Mouse (Mus musculus) G1E (cell line): ENCODE measurements around the gene Gins1.

Experiments
- CTCF ChIP-seq: IDR thresholded peaks from 2 replicates; pipeline ENCODE4 v1.5.1; 2012; ENCODE audit warnings: low read depth, low read length, inconsistent platforms, mixed read lengths
- GATA1 ChIP-seq: IDR thresholded peaks from 2 replicates; pipeline ENCODE4 v1.6.1; 2012; ENCODE audit warnings: borderline replicate concordance, low read length, inconsistent platforms, mixed read lengths
- TAL1 ChIP-seq: conservative IDR thresholded peaks from 2 replicates; pipeline ENCODE4 v1.6.1; 2012; ENCODE audit warnings: low read depth, low read length, inconsistent platforms, mixed read lengths

DNA sequence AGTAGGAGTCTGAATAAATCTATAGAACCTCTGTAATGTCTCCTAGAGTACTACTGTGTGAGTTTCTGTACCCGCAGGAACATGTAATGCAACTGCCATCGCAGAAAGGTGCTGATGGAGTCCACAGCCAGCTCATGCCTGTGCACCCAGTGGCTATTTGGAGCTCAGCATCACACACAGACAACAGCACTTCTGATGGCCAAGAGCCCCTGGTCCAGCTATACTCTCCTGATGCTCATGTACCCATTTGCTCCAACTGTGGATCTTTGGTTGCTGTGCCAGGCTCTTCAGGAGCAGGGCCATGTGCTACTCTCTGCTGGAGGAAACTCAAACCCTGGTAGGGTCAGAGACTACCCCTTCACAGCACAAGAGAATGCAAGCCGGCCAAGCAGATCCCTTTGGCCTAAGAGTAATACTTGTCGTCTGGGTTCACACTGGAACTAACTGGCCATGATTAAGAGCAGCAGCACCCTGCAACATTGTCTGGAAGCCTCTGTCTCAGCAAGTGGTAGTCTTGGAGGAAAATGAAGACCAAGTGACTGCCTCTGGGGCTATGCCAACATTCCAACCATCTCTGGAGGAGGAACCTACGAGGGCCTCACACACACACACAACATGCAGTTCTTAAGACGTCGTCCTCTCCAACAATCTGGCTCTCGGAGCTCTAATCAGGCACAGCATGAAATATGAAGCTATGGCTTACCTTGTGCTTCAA lies 68.4 kb downstream of the Gins1 start:
- no peak for TF ChIP-seq CTCF
- no peak for TF ChIP-seq GATA1
- no peak for TF ChIP-seq TAL1
